Mouse (Mus musculus) layer of hippocampus, adult 6 months (tissue): ENCODE data around the gene Ext2. TPM values are rescaled to one million over a fixed set of nuclear protein-coding genes. Genes with fewer than 3 reads are reported as not detected.

Experiments used
- long read RNA-seq, 2 experiments: library from polyadenylated mRNA; unstranded; transcript quantifications; one replicate each; pipeline ENCODE4 v2.0.0; 2019 to 2020
- polyA plus RNA-seq: library from polyadenylated mRNA; unstranded; fragments of <200 nt; fragmentation: Nextera tagmentation; gene quantifications from 2 replicates; pipeline ENCODE4 v1.2.3, GENCODE M21; 2021

Ext2 gene
- 39.6 and 41.2 TPM in 2 replicates for polyA plus RNA-seq
- long read RNA-seq, experiment 1, transcript Ext2-201 (14 exons, 2,871 nt) = major isoform, 66 of 89 reads
- long read RNA-seq, experiment 1, partial matches to known transcripts = 11 of 89 reads
- long read RNA-seq, experiment 1, other reads (novel, unspliced or antisense) = 9 of 89 reads
- long read RNA-seq, experiment 2, transcript Ext2-201 (14 exons, 2,871 nt) = major isoform, 366 of 455 reads
- long read RNA-seq, experiment 2, partial matches to known transcripts = 40 of 455 reads
- long read RNA-seq, experiment 2, other reads (novel, unspliced or antisense) = 48 of 455 reads

GRCm38 (mm10) chr2:93822045-93822749 lies at the start of gene Ext2:
Ext2 (minus strand) TSS chr2:93822568.

GRCm38 (mm10) chr2:93869107-93869600 lies 46.8 kb upstream of the Ext2 start, which contains the start of gene Accsl:
Accsl (minus strand) TSS chr2:93869157.

GRCm38 (mm10) chr2:93849505-93850089 lies 27.2 kb upstream of the Ext2 start, which contains the start of gene Accs:
Accs (minus strand) TSS chr2:93849943.

Other genes with a start within 250 kb of the Ext2 start
- gene Alx4, start 180.2 kb downstream of the Ext2 start, polyA plus RNA-seq = 0.08 and 0.25 TPM in 2 replicates
- 2.0 and 2.1 TPM in 2 replicates for gene Accs, start 27.4 kb upstream of the Ext2 start, polyA plus RNA-seq
- gene Accsl, start 46.6 kb upstream of the Ext2 start, polyA plus RNA-seq = not detected in 2 replicates
- gene Gm13889, start 134.6 kb upstream of the Ext2 start, polyA plus RNA-seq = 8.6 and 9.1 TPM in 2 replicates
- not detected in 2 replicates for gene Gm27027, start 173.8 kb upstream of the Ext2 start, polyA plus RNA-seq
- 21.9 and 22.8 TPM in 2 replicates for gene Alkbh3, start 188.2 kb upstream of the Ext2 start, polyA plus RNA-seq